Mouse (Mus musculus): Measurements from ENCODE around the gene Hipk1. TPM values are rescaled to one million over a fixed set of nuclear protein-coding genes. Genes with fewer than 3 reads are reported as not detected.
A peak's percentile ranks its signal among the peaks of the same experiment; 100 is the strongest.

Gene Hipk1
- polyA plus RNA-seq, 1 experiment from 2014 or later, result 9.9 TPM

DNA sequence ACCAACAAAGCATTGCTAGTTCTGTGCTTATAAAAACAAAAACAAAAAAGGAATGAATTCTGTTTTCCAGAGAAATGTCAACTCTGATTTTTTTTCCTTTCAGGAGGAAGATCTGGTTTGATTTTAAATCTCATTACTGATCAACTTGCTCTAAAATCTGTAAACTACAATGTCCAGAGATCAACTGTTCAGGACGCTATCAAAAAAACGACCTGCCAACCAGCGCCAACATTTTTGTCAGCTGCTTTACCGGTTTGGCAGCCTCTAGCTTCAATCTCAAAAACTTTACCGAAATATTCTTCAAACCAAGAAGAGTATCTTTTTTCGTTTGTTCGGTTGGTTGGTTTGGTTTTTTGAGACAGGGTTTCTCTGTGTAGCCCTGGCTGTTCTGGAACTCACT is 2.3 kb downstream of the Hipk1 start:
- no peak for DNase-seq (ENCODE audit: low spot score)
- peaks cover 25% of the 10 kb centered on the region for H3K4me1 ChIP-seq
- 85% methylated on average over 7 of the region's 7 CpGs for WGBS
- no peaks in the 10 kb centered on the region for H3K36me3 ChIP-seq (replicated peaks)
- H3K4me3 ChIP-seq, result peak overlapping the region; percentile 97; the same call in 1 of the 2 replicates
- H3K27ac ChIP-seq (replicated peaks), result no peak overlapping the region
- H3K27me3 ChIP-seq (replicated peaks; ENCODE audit: low read depth, poor library complexity, severe bottlenecking), result no peaks in the 10 kb centered on the region; the same call in 1 of the 2 replicates
- no peaks in the 10 kb centered on the region for H3K9me3 ChIP-seq

DNA sequence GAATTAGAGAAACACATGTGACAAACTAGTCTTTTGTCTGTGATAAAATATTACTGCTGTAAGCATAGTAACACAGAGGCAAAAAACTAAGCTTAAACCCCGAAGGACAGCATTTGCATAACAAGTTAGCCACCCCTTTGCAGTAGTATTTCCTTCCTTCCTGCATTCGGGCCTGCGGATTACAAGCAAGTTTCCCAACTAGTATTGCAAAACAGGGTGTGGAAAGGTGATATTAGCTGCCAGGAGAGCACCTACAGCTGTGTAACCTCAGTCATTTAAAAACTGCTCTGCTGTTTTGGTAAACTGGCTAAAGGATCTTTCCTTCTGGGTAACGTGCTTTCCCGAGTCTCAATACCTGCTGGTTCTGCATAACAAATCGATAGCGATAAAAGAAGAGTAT is 4.1 kb downstream of the Hipk1 start:
- no peaks in the 10 kb centered on the region for H3K36me3 ChIP-seq (replicated peaks)
- H3K4me1 ChIP-seq, result peaks cover 27% of the 10 kb centered on the region
- no peak for DNase-seq (ENCODE audit: low spot score)
- no peaks in the 10 kb centered on the region for H3K27me3 ChIP-seq (replicated peaks; ENCODE audit: low read depth, poor library complexity, severe bottlenecking)
- H3K9me3 ChIP-seq, result no peaks in the 10 kb centered on the region
- WGBS, result 68% methylated on average over 7 of the region's 7 CpGs
- H3K27ac ChIP-seq (replicated peaks), result no peak overlapping the region
- H3K4me3 ChIP-seq, result no peak overlapping the region

DNA sequence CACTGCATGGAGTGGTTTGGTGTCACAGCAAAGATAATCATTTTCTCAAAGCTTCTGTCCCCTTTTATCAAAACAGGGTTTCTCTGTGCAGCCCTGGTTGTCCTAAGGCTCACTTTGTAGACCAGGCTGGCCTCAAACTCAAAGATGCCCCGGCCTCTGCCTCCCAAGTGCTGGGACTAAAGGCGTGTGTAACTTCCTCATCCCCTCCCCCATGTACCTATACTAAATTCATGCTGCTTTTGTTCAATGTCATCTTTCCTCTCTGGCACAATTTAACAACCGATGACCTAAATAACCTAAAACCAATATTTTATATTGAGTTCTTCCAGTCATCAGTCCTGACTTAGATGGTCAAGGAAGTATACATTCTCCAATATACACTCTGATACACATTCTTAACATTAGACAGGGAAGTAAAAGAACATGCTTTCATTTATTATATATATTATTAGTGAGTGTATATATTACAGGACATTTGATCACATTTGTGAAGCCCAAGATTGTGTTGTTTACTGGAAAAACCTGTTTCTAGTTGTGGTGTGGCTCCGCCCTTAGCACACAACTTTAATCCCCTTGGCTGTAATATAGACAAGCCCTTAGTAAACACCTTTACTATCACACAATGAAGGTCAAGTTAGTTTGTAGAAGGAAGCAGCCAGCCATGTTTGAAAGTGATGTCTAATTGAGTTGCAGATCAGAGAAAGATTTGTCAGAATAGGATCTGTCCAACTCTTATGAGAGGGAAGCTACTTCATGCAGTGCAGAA is 8.3 kb downstream of the Hipk1 start:
- WGBS, result 84% methylated on average over 4 of the region's 4 CpGs
- Histone ChIP-seq H3K27ac (replicated peaks) (no peak overlapping the region), H3K4me3 (no peak overlapping the region), H3K9me3 (no peaks in the 10 kb centered on the region), H3K27me3 (replicated peaks; ENCODE audit: low read depth, poor library complexity, severe bottlenecking) (no peaks in the 10 kb centered on the region), H3K36me3 (replicated peaks) (peaks cover 6% of the 10 kb centered on the region), H3K4me1 (peaks cover 4% of the 10 kb centered on the region; the same call in 1 of the 2 replicates)
- no peak for DNase-seq (ENCODE audit: low spot score)

DNA sequence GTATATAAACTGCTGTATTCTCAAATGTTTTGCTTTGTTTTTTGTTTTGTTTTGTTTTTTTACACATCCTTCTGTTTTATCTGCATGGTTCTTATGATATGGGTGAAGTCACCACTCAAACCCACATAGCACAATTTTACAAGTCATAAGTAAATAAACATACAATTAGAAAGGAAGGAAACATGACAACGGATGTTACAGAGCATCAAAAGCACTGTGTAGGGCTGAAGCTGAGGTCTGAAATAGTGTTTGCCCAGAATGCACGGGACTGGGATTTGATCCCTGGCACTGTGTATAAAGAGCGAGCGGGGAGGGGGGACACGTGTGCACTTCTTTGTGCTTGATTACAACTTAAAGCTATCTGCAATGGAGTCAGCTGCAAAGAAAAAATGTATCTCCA is 10.6 kb downstream of the Hipk1 start:
- peaks cover 26% of the 10 kb centered on the region for H3K36me3 ChIP-seq (replicated peaks)
- DNase-seq (ENCODE audit: low spot score), result no peak
- 79% methylated on average over 5 of the region's 5 CpGs for WGBS
- peaks cover 4% of the 10 kb centered on the region; the same call in 1 of the 2 replicates for H3K4me1 ChIP-seq
- H3K9me3 ChIP-seq, result no peaks in the 10 kb centered on the region
- no peaks in the 10 kb centered on the region for H3K27me3 ChIP-seq (replicated peaks; ENCODE audit: low read depth, poor library complexity, severe bottlenecking)
- H3K4me3 ChIP-seq, result no peak overlapping the region
- no peak overlapping the region for H3K27ac ChIP-seq (replicated peaks)

DNA sequence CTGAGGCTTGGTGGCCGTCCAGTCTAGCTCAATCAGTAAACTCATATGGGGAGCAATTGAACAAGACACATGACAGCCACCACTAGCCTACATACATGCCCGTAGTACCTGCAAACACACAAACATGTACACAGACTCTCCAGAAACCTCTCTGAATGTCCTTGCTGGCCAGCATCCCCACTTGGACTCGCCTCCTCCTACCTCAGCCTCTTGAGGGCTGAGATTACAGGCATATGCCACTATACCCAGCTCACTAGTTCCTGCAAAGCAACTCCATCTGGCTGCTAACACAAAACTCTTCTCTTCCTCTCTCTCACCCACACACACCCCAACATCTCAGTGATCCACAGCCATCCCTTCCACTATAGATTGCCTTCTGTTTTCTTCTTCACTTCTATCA is 11.1 kb downstream of the Hipk1 start:
- no peaks in the 10 kb centered on the region for H3K27me3 ChIP-seq (replicated peaks; ENCODE audit: low read depth, poor library complexity, severe bottlenecking)
- H3K4me3 ChIP-seq, result no peak overlapping the region
- peaks cover 31% of the 10 kb centered on the region for H3K36me3 ChIP-seq (replicated peaks)
- H3K27ac ChIP-seq (replicated peaks), result no peak overlapping the region
- H3K9me3 ChIP-seq, result no peaks in the 10 kb centered on the region
- peaks cover 4% of the 10 kb centered on the region; the same call in 1 of the 2 replicates for H3K4me1 ChIP-seq
- WGBS, result 93% methylated on average over 3 of the region's 3 CpGs
- DNase-seq (ENCODE audit: low spot score), result no peak

DNA sequence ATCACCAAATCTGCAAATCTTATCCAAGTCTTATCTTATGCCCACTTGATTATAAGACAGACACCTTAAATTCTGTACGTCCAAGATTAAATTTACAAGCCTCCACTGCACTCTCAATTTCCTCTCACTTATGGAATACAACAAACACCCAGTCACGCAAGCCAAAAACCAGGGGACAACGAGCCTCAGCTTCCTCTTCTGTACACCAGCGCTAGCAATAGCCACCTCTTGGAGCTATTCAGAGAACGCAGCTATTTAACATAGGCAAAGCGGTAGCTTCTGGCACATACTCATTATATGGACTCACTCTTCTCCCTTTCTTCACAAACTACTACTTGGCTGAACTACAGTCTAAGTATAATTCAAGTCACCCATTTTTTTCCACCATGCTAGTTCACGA is 12.2 kb downstream of the Hipk1 start:
- Histone ChIP-seq H3K36me3 (replicated peaks) (peaks cover 34% of the 10 kb centered on the region), H3K27me3 (replicated peaks; ENCODE audit: low read depth, poor library complexity, severe bottlenecking) (no peaks in the 10 kb centered on the region), H3K4me1 (peaks cover 3% of the 10 kb centered on the region; the same call in 1 of the 2 replicates), H3K4me3 (no peak overlapping the region), H3K9me3 (no peaks in the 10 kb centered on the region), H3K27ac (replicated peaks) (no peak overlapping the region)
- 87% methylated on average over 7 of the region's 7 CpGs for WGBS
- DNase-seq (ENCODE audit: low spot score), result no peak

DNA sequence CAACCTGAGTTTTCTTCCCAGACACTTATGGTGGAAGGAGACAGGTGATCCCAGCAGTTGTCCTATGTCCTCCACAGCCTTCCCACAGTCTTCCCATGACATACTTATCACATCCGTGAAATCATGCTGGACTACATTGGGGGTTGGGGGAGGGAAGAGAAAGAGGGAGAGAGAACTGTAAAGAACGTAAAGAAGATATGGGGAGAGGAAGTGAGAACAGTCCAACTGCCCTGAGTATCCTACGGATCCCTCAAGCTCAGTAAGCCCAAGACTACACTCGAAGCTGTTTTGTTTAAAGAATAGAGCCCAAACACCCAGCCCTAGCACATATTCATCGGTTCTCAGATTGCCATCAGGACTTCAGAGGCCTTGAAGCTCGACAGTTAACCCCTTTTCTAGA is 12.7 kb downstream of the Hipk1 start:
- H3K9me3 ChIP-seq, result no peaks in the 10 kb centered on the region
- H3K4me3 ChIP-seq, result no peak overlapping the region
- H3K36me3 ChIP-seq (replicated peaks), result peaks cover 39% of the 10 kb centered on the region
- no peaks in the 10 kb centered on the region for H3K27me3 ChIP-seq (replicated peaks; ENCODE audit: low read depth, poor library complexity, severe bottlenecking)
- H3K27ac ChIP-seq (replicated peaks), result no peak overlapping the region
- DNase-seq (ENCODE audit: low spot score), result no peak
- WGBS, result 87% methylated on average over 6 of the region's 6 CpGs
- H3K4me1 ChIP-seq, result no peaks in the 10 kb centered on the region

DNA sequence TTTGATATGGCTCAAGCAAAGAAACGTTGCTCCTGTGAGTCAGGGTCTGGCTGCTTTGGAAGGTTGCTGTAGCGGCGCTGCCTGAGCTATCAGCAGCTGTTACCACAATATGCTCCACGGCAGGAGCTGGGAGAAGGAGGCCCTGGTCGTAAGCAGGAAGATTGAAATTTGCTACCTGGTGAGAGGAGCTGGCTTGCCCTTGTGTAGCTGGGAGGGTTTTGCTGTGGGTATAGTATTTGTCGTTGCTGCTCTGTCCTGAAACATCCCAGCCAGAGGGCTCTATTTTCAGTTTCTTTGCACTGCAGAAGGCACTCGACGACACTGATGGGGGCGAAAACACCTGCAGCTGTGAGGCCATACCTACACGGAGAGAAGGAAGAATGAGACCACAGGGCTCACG is 13.4 kb downstream of the Hipk1 start:
- DNase-seq (ENCODE audit: low spot score), result no peak
- 89% methylated on average over 11 of the region's 11 CpGs for WGBS

DNA sequence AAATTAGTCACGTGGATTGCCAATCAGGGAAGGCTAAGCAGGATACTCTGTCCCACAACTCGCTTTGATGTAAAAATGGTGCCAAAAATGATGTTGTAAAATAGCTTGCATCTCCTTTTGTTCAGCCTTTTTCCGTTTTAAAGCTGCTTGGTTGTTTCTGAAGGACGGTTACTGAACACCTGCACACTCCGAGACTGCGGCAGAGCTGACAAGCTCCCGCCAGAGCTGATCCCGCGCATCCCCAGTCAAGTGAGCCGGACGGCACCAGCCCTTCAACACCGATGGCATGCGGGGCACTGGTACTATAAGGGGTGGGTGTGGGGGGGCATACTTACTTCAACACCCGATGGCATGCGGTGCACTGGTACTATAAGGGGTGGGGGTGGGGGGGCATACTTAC is 17.4 kb downstream of the Hipk1 start:
- no peaks in the 10 kb centered on the region for H3K27me3 ChIP-seq (replicated peaks; ENCODE audit: low read depth, poor library complexity, severe bottlenecking)
- WGBS, result 91% methylated on average over 15 of the region's 15 CpGs

More for the DNA sequence above, 13.4 kb downstream of the Hipk1 start:
- no peaks in the 10 kb centered on the region for H3K4me1 ChIP-seq
- H3K27ac ChIP-seq (replicated peaks), result no peak overlapping the region
- H3K27me3 ChIP-seq (replicated peaks; ENCODE audit: low read depth, poor library complexity, severe bottlenecking), result no peaks in the 10 kb centered on the region
- H3K9me3 ChIP-seq, result no peaks in the 10 kb centered on the region
- no peak overlapping the region for H3K4me3 ChIP-seq
- H3K36me3 ChIP-seq (replicated peaks), result peaks cover 44% of the 10 kb centered on the region

DNA sequence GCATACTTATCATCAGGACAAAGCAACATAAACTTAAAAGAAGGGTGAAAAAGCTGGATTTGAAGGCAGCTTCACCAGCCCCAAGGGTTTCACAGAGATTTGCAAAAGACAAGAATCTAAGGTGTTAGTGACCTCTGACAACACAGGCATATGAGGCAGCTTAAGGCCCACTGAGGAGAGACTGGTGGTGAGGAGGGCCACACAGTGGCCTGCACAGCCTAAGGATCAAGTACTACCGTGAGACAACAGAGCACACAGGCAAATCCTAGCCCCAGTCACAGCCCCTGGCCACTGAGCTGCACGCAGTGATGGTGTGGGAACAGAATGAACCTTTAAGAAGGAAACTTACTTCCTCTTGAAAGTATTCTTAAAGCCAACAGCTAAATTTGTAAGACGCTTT is 17.9 kb downstream of the Hipk1 start:
- WGBS, result 87% methylated on average over 3 of the region's 3 CpGs

More for the DNA sequence above, 17.4 kb downstream of the Hipk1 start:
- no peak for DNase-seq (ENCODE audit: low spot score)
- H3K4me1 ChIP-seq, result no peaks in the 10 kb centered on the region
- H3K9me3 ChIP-seq, result no peaks in the 10 kb centered on the region
- no peak overlapping the region for H3K4me3 ChIP-seq
- peaks cover 71% of the 10 kb centered on the region for H3K36me3 ChIP-seq (replicated peaks)
- H3K27ac ChIP-seq (replicated peaks), result no peak overlapping the region

DNA sequence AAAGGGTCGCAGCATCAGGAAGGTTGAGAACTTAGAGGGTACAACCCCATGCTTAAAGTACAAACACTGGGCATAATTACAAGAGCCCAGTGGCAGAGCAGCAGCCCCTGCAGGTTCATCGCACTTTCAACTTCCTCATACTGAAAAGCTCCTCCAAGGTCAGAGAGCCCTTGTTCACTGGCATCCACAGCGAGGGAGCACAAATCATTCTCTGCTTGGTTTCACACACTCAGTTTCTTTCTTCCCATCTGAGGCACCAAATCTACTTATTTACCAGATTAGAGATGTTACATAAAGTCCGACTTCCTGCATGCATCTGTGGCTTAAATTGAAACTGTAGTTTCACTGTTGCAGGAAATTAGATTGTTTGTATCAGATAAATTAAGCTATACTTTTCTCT is 18.5 kb downstream of the Hipk1 start:
- H3K36me3 ChIP-seq (replicated peaks), result peaks cover 74% of the 10 kb centered on the region

More for the DNA sequence above, 17.9 kb downstream of the Hipk1 start:
- Histone ChIP-seq H3K27ac (replicated peaks) (no peak overlapping the region), H3K9me3 (no peaks in the 10 kb centered on the region), H3K27me3 (replicated peaks; ENCODE audit: low read depth, poor library complexity, severe bottlenecking) (no peaks in the 10 kb centered on the region), H3K36me3 (replicated peaks) (peaks cover 75% of the 10 kb centered on the region), H3K4me3 (no peak overlapping the region), H3K4me1 (no peaks in the 10 kb centered on the region)
- no peak for DNase-seq (ENCODE audit: low spot score)

DNA sequence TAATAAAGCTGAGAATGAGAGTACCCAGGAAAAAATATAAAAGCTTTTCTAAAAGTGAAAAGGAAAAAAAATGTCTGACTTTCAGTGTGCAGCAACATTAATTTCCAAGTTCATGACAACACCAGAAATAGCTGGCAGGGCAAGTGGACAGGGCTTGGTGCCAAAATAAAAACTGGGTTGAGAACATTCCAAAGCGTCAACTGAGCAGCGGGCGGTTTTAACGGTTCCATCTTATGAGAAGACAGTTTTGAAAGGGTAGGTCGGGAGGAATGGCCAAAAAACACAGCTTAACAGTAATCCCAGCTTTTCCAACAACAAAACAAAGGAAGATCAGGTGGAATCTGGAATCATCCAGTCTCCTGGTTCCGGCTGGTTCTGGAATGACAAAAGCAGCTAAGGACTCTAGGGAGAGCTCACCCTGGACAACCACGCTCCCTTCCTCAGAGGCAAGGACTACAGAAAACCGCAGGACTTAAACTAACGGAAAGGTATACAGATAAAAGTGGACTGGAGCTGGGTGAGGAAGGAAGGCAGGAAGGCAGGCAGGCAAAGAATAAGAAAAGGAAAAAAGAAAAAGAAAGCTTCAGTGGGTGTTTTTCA is 19.7 kb downstream of the Hipk1 start:
- no peak overlapping the region for H3K4me3 ChIP-seq

More for the DNA sequence above, 18.5 kb downstream of the Hipk1 start:
- Histone ChIP-seq H3K9me3 (no peaks in the 10 kb centered on the region), H3K27me3 (replicated peaks; ENCODE audit: low read depth, poor library complexity, severe bottlenecking) (no peaks in the 10 kb centered on the region), H3K4me1 (no peaks in the 10 kb centered on the region), H3K4me3 (no peak overlapping the region), H3K27ac (replicated peaks) (no peak overlapping the region)
- no peak for DNase-seq (ENCODE audit: low spot score)
- WGBS, result 85% methylated on average over 4 of the region's 4 CpGs

DNA sequence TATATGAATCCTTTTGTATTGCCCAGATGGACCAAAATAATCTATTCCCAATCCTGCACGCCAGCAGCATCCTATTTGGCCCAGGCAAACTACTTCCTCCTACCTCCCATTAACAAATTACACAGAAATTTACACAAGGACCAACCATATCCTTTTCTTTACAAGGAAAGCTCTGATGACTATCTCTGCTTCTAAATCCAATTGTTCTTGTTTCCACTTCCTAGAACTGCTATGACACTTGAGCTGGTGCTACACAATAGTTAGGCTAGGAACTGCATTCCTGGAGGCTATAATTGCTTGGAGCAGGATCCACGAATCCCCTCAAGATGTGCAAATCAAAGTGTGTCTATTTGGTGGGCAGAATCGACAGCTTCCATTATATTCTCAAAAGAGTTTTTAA is 24.6 kb downstream of the Hipk1 start:
- H3K4me1 ChIP-seq, result no peaks in the 10 kb centered on the region
- no peak overlapping the region for H3K27ac ChIP-seq (replicated peaks)
- WGBS, result 72% methylated on average over 3 of the region's 3 CpGs
- no peaks in the 10 kb centered on the region for H3K9me3 ChIP-seq
- no peaks in the 10 kb centered on the region for H3K27me3 ChIP-seq (replicated peaks; ENCODE audit: low read depth, poor library complexity, severe bottlenecking)
- peaks cover 73% of the 10 kb centered on the region for H3K36me3 ChIP-seq (replicated peaks)
- no peak for DNase-seq (ENCODE audit: low spot score)
- no peak overlapping the region for H3K4me3 ChIP-seq

More for the DNA sequence above, 19.7 kb downstream of the Hipk1 start:
- Histone ChIP-seq H3K4me1 (no peaks in the 10 kb centered on the region), H3K9me3 (no peaks in the 10 kb centered on the region), H3K27ac (replicated peaks) (no peak overlapping the region), H3K27me3 (replicated peaks; ENCODE audit: low read depth, poor library complexity, severe bottlenecking) (no peaks in the 10 kb centered on the region), H3K36me3 (replicated peaks) (peaks cover 62% of the 10 kb centered on the region)
- WGBS, result 89% methylated on average over 9 of the region's 9 CpGs
- DNase-seq (ENCODE audit: low spot score), result no peak
